Mouse (Mus musculus): Measurements from ENCODE around the gene Ttyh1.

GRCm38 (mm10) chr7:4128860-4129259, 9.7 kb downstream of the Ttyh1 start:
- TF ChIP-seq POLR2A (IDR thresholded peaks at IDR 0.05; ENCODE audit: low read depth, low read length) (no peak), CTCF (IDR thresholded peaks at IDR 0.05; ENCODE audit: extremely low read depth, insufficient read length, insufficient replicate concordance, low read depth, low read length) (no peak)

Data from small intestine, adult 2 months (tissue).